Mouse (Mus musculus) neural tube, embryonic 12.5 days (tissue): Measurements from ENCODE around the gene Srcin1. TPM values are rescaled to one million over a fixed set of nuclear protein-coding genes. Genes with fewer than 3 reads are reported as not detected.

Source experiments
- ATAC-seq: fragments of 200-750 bp; cut with Nextera tagmentation; 2 replicates; pipeline ENCODE4 v1.8.0; 2017; ENCODE audit warnings: low read depth, mild to moderate bottlenecking, moderate TSS enrichment, moderate library complexity; ENCODE audit not compliant: low FRiP score
- H3K27ac ChIP-seq: fragments of 300-500 bp; sonication (generic); 2 replicates; pipeline ENCODE4 v1.5.1; 2016
- H3K27me3 ChIP-seq: fragments of 300-500 bp; sonication (generic); replicated peaks from 2 replicates; pipeline ENCODE4 v1.6.1; 2016; ENCODE audit warnings: mild to moderate bottlenecking
- H3K36me3 ChIP-seq: fragments of 300-500 bp; sonication (generic); 2 replicates; pipeline ENCODE4 v1.6.1; 2016; ENCODE audit warnings: mild to moderate bottlenecking
- H3K4me1 ChIP-seq: fragments of 300-500 bp; sonication (generic); 2 replicates; pipeline ENCODE4 v1.6.1; 2016
- H3K4me2 ChIP-seq: fragments of 300-500 bp; sonication (generic); replicated peaks from 2 replicates; pipeline ENCODE4 v1.6.1; 2016; ENCODE audit warnings: mild to moderate bottlenecking
- H3K4me3 ChIP-seq: fragments of 300-500 bp; sonication (generic); 2 replicates; pipeline ENCODE4 v1.5.1; 2016
- H3K9ac ChIP-seq: fragments of 300-500 bp; sonication (generic); 2 replicates; pipeline ENCODE4 v1.6.1; 2016; ENCODE audit warnings: mild to moderate bottlenecking
- H3K9me3 ChIP-seq: fragments of 300-500 bp; sonication (generic); 2 replicates; pipeline ENCODE4 v1.6.1; 2016; ENCODE audit warnings: mild to moderate bottlenecking
- WGBS: fragments of 180-500 bp; shearing (Covaris S2); methylation state at CpG from one replicate; pipeline ENCODE4 v1.1.7; 2016; 5-methylcytosine and 5-hydroxymethylcytosine counted together
- polyA plus RNA-seq: library from polyadenylated mRNA; unstranded; fragments of >200 nt; fragmentation: Nextera tagmentation; extraction: Ambion mirVana; gene quantifications from 2 replicates; pipeline ENCODE4 v1.2.1, GENCODE M21; 2016

The Srcin1 gene
- polyA plus RNA-seq, 1 experiment from 2014 or later: 7.9 TPM

- Histone ChIP-seq H3K4me3 (no peak overlapping the region), H3K27ac (0 out of 2 replicates have a peak overlapping the region, but pooled peaks have one; percentile 32), H3K27me3 (no peaks in the 10 kb centered on the region), H3K36me3 (peaks cover 51% of the 10 kb centered on the region), H3K4me2 (peak overlapping the region; percentile 30), H3K4me1 (peaks cover 23% of the 10 kb centered on the region), H3K9ac (no peak overlapping the region), H3K9me3 (no peaks in the 10 kb centered on the region)
- 0% methylated on average over 1 of the region's 1 CpGs for WGBS
- ATAC-seq: no peak
Observed at GRCm38 (mm10) chr11:97523827-97524261, 52.1 kb downstream of the Srcin1 start.

GRCm38 (mm10) chr11:97523107-97523506 lies 52.9 kb downstream of the Srcin1 start:
- H3K36me3 ChIP-seq: peaks cover 55% of the 10 kb centered on the region
- H3K9ac ChIP-seq: no peak overlapping the region

DNA sequence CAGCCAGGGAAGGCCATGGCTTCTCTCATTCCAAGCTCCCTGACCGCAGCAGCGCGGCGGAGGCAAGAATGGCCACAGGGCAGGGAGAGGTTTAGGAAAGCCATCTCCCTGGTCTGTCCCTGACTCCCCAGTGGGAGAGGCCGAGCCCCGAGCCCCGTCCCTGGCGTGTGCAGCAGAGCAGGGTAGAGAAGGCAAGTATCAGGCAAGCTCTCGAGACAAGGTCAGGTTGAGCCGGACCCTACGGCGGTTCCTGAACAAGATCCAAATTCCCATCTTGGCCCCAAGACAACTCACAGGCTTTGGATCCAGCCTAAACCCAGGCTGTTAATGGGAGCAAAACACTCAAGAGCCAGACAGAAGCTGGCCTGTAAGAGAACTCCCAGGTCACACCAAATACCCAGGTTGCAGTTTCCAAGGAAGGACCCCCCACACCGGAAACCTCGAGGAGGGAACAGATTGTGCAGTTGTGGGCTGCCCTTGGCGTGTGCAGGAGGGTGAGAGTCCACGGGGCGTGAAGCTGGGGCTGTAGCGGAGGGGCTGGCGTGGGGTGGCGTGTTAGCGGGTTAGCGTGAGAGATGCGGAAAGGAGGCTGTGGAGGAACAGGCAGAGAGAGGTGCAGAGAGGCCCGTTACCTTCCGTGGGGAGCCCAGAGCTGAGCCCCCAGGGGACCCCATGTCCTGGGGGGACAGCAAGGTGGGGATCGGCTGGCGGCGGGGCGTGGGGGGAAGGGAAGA lies 54.1 kb downstream of the Srcin1 start:
- Histone ChIP-seq H3K27me3 (no peaks in the 10 kb centered on the region), H3K4me2 (no peak overlapping the region), H3K9ac (no peak overlapping the region), H3K36me3 (peaks cover 66% of the 10 kb centered on the region), H3K9me3 (no peaks in the 10 kb centered on the region), H3K27ac (no peak overlapping the region), H3K4me3 (no peak overlapping the region), H3K4me1 (peaks cover 23% of the 10 kb centered on the region)
- ATAC-seq: no peak
- WGBS: 91% methylated on average over 29 of the region's 29 CpGs

More at GRCm38 (mm10) chr11:97523107-97523506, 52.9 kb downstream of the Srcin1 start:
- WGBS: 86% methylated on average over 14 of the region's 14 CpGs
- H3K4me1 ChIP-seq: peaks cover 23% of the 10 kb centered on the region
- H3K27ac ChIP-seq: no peak overlapping the region
- no peak overlapping the region for H3K4me3 ChIP-seq
- ATAC-seq: no peak
- 0 out of 2 replicates have a peak overlapping the region, but pooled peaks have one; percentile 30 for H3K4me2 ChIP-seq
- H3K9me3 ChIP-seq: no peaks in the 10 kb centered on the region
- H3K27me3 ChIP-seq: no peaks in the 10 kb centered on the region

GRCm38 (mm10) chr11:97520541-97520940 lies 55.4 kb downstream of the Srcin1 start:
- 94% methylated on average over 7 of the region's 7 CpGs for WGBS
- H3K4me3 ChIP-seq: no peak overlapping the region
- H3K4me2 ChIP-seq: no peak overlapping the region
- H3K27me3 ChIP-seq: no peaks in the 10 kb centered on the region
- no peak overlapping the region for H3K27ac ChIP-seq
- H3K4me1 ChIP-seq: peaks cover 23% of the 10 kb centered on the region
- peaks cover 71% of the 10 kb centered on the region for H3K36me3 ChIP-seq
- no peaks in the 10 kb centered on the region for H3K9me3 ChIP-seq
- no peak overlapping the region for H3K9ac ChIP-seq
- ATAC-seq: no peak

DNA sequence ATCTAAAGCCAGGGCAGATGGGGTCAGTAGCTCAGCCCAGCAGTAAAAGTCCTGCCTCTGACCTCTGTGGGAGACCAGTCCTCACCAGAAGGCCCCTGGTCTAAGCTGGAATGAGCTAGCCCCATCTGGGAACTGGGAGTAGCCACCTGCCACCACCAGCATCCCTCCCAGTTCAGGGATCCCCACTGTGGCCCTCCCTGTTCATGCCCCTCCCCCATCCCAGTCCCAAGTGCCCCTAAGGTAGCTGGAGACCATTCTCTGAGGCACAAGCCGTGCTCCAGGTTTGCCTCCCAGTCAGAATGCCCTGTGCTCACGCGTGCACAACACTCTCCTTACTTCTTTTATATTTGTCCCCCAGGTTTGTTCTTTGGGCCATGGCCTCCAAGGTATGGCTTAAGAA lies 62.9 kb downstream of the Srcin1 start:
- ATAC-seq: no peak
- H3K4me3 ChIP-seq: no peak overlapping the region
- 69% methylated on average over 3 of the region's 3 CpGs for WGBS
- no peaks in the 10 kb centered on the region for H3K27me3 ChIP-seq
- H3K9ac ChIP-seq: no peak overlapping the region
- no peak overlapping the region for H3K4me2 ChIP-seq
- H3K9me3 ChIP-seq: no peaks in the 10 kb centered on the region
- H3K36me3 ChIP-seq: peaks cover 33% of the 10 kb centered on the region
- H3K27ac ChIP-seq: no peak overlapping the region
- peaks cover 21% of the 10 kb centered on the region for H3K4me1 ChIP-seq

DNA sequence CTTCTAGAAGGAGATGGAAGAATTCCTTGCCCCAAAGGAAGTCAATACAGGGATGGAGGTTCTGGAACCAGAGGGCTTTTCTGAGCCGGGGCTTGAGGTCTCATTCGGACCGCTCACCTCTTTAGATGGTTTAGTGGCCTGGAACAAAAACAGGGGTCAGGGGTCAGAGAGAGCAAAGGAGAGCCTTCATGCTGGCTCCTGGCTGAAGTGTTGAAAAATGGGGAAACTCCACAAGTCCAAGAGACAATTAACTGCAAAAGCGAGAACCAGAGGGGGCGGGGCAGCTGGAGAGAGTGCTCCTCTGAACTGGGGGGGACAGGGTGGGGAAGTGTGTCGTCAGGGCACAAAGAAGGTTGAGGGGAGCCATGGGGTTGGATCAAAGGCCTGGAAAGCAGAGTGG lies 63.5 kb downstream of the Srcin1 start:
- H3K4me2 ChIP-seq: no peak overlapping the region
- 31% methylated on average over 6 of the region's 6 CpGs for WGBS

DNA sequence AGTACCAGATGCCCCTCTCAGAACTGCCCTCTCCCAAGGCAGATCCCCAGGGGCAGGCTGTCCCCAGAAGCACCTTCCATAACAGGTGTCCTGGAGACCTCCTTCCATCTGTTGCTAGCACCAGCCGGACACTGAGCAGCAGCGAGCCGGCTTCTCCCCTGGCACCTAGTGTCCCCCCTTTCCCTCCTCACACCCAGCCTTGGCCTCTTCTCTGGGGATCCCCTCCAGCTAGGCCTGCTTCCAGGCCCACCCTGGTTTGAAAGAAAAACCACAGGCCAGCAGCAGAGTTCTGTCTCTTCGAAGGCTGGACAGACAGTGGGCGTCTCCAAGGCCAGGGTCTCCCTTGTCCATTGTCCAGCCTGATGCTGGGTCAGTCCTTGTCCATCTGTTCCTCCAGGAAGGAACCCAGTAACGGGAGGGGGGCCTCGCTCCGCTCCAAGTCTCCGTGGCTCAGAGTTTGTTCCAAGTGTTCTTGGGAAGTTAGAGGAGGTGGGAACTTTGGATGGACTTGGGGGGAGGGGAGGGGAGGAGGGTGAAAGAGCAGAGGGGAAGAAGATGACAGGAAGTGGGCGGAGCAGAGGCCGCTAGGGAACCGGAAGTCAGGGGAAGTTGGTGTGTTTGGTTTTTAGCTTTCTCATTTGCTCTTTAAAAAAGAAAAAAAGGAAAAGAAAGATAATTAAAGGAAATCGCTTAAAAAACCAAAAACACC lies 64.2 kb downstream of the Srcin1 start:
- Histone ChIP-seq H3K27ac (no peak overlapping the region), H3K9ac (no peak overlapping the region), H3K36me3 (peaks cover 22% of the 10 kb centered on the region), H3K27me3 (no peaks in the 10 kb centered on the region), H3K4me3 (no peak overlapping the region), H3K4me1 (peaks cover 21% of the 10 kb centered on the region), H3K4me2 (peak overlapping the region; percentile 12; the same call in 1 of the 2 replicates), H3K9me3 (no peaks in the 10 kb centered on the region)
- ATAC-seq: no peak
- 52% methylated on average over 13 of the region's 13 CpGs for WGBS

More for the DNA sequence above, 63.5 kb downstream of the Srcin1 start:
- Histone ChIP-seq H3K9ac (no peak overlapping the region), H3K9me3 (no peaks in the 10 kb centered on the region), H3K36me3 (peaks cover 29% of the 10 kb centered on the region), H3K27me3 (no peaks in the 10 kb centered on the region), H3K27ac (no peak overlapping the region), H3K4me3 (no peak overlapping the region), H3K4me1 (peaks cover 21% of the 10 kb centered on the region)
- ATAC-seq: no peak

DNA sequence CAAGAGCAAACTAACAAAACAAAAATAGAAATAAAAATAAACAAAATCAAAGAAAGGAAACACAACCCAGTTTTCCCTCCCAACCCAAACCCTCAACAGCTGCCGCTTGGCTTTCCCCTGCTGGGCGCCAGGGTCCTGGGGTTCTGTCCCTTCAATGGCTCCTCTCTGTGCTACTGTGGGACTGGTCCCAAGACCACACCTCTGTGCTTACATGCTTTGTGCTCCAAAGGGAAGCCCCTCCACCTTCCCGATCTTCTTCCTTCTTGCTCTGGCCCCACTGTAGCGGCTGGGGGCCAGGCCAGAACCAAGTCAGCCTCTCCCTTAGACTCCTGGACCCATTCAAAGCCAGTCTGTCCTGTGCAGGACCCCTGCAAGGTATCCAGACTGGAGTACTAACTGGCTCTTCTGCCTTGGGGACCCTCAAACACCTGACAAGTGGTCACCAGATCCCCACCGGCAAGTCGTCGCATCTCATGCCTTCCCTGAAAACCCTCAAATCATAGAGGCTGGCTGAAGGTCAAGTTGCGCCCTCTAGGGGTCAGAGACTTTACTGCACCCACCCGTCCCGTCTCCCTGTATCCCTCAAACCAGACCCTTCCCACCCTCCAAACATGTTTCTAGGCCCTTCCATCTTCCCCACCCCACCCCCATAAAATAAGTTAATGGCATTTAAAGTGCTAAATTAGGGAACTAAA lies 64.9 kb downstream of the Srcin1 start:
- no peaks in the 10 kb centered on the region for H3K27me3 ChIP-seq
- no peak for ATAC-seq
- H3K4me1 ChIP-seq: peaks cover 21% of the 10 kb centered on the region
- peaks cover 17% of the 10 kb centered on the region for H3K36me3 ChIP-seq
- no peak overlapping the region for H3K9ac ChIP-seq
- H3K4me3 ChIP-seq: no peak overlapping the region
- 0 out of 2 replicates have a peak overlapping the region, but pooled peaks have one; percentile 12 for H3K4me2 ChIP-seq
- no peak overlapping the region for H3K27ac ChIP-seq
- H3K9me3 ChIP-seq: no peaks in the 10 kb centered on the region
- 35% methylated on average over 10 of the region's 10 CpGs for WGBS

DNA sequence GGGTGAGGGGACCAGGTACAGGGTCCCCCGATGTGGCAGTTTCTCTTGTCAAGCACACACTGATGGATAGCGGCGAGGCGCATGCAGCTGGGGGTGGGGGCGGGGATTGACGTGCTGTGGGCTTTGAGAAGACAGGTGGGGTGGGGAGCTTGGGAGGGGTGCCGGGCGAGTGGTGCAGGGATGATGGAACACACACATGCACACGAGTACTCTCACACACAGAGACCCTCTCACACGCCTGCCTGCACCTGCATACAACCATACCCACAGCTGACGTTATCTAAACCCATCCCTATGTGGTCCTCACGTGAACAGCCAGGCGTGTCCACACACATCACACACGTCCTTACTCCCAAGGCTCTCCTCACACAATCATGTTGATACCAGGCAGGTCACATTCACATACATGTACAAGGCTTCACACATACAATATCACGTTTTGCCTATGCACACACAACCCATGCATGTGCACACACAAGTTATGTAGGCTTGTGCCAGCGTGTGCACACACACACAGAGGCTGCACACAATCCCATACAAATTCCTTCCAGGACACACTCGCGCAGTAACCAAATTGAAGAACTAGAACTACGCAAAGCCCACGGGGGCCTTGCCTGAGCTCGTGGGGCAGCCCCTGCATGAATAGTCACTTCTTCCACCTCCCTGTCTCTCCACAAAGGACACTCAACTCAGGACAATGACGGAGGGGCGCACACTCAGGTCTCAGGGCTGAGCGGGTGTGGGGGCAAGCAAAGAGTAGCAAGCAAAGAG lies 66.1 kb downstream of the Srcin1 start:
- WGBS: 57% methylated on average over 24 of the region's 24 CpGs
- peak; percentile 58 for ATAC-seq

GRCm38 (mm10) chr11:97509058-97509457 lies 66.9 kb downstream of the Srcin1 start:
- ATAC-seq: no peak

More for the DNA sequence above, 66.1 kb downstream of the Srcin1 start:
- H3K27ac ChIP-seq: no peak overlapping the region
- no peaks in the 10 kb centered on the region for H3K9me3 ChIP-seq
- no peak overlapping the region for H3K4me3 ChIP-seq
- peaks cover 21% of the 10 kb centered on the region for H3K4me1 ChIP-seq
- H3K27me3 ChIP-seq: no peaks in the 10 kb centered on the region
- H3K36me3 ChIP-seq: peaks cover 5% of the 10 kb centered on the region
- H3K9ac ChIP-seq: no peak overlapping the region
- H3K4me2 ChIP-seq: no peak overlapping the region

DNA sequence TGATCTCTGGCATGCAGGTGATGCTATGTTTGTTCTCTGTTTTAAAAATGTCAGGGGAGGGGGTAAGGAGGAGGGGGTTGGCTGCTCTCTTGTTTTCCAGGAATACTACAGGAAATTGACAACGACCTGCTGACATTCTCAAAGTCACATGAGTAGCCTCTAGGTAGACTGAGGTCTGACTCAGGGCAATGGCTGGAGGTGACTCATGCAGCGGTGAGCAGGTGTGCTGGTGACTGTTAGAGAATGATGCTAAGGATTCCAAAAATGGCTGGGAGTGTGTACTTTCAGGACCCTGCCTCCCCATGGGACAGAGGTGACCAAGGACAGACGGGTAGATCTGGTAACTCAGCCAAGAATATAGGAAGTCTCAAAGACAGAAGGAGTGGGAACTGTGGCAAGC lies 67.8 kb downstream of the Srcin1 start:
- no peaks in the 10 kb centered on the region for H3K27me3 ChIP-seq
- no peak overlapping the region for H3K4me2 ChIP-seq
- no peak overlapping the region for H3K9ac ChIP-seq
- no peak overlapping the region for H3K27ac ChIP-seq
- H3K9me3 ChIP-seq: no peaks in the 10 kb centered on the region
- WGBS: 76% methylated on average over 3 of the region's 3 CpGs
- H3K4me3 ChIP-seq: no peak overlapping the region
- no peaks in the 10 kb centered on the region for H3K36me3 ChIP-seq
- H3K4me1 ChIP-seq: peaks cover 21% of the 10 kb centered on the region
- no peak for ATAC-seq

More at GRCm38 (mm10) chr11:97509058-97509457, 66.9 kb downstream of the Srcin1 start:
- no peaks in the 10 kb centered on the region for H3K9me3 ChIP-seq
- no peaks in the 10 kb centered on the region; the same call in 1 of the 2 replicates for H3K36me3 ChIP-seq
- H3K27me3 ChIP-seq: no peaks in the 10 kb centered on the region
- H3K27ac ChIP-seq: no peak overlapping the region
- peaks cover 21% of the 10 kb centered on the region for H3K4me1 ChIP-seq
- no peak overlapping the region for H3K4me2 ChIP-seq
- H3K4me3 ChIP-seq: no peak overlapping the region
- H3K9ac ChIP-seq: no peak overlapping the region
- 62% methylated on average over 5 of the region's 5 CpGs for WGBS
